Mouse (Mus musculus) megakaryocyte, embryonic 14.5 days (primary cell): Measurements from ENCODE around the gene Cpe.

ENCODE experiments used
- FLI1 ChIP-seq: IDR thresholded peaks from 2 replicates; pipeline ENCODE4 v1.6.1; 2012; ENCODE audit warnings: low read length, inconsistent platforms, mixed read lengths
- GATA1 ChIP-seq: IDR thresholded peaks from 3 replicates; pipeline ENCODE4 v1.6.1; 2012; ENCODE audit warnings: mixed read lengths, low read length, inconsistent platforms, borderline replicate concordance

DNA sequence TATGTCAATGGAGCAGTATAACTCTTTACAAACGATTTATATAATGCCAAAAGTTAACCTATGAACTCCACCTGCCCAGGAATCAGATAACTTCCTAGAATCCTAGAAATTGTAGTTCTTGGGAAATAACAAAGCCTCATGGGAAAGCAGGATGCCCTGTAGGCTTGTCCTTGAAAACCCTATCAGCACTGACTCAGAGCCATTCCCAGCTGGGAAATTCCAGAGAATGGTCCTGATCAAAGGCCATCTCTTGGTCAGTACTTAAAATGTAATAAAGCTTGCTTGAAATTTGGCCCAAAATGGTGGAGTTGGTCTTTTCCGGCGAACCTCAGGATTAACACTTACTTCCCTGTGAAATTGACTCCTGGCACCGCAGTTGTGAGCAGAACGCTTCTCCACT, 53.2 kb downstream of the Cpe start:
- TF ChIP-seq GATA1 (no peak), FLI1 (no peak)
